Mouse (Mus musculus) thymus, adult 2 months (tissue): ENCODE measurements around the gene Siglech. TPM values are rescaled to one million over a fixed set of nuclear protein-coding genes. Genes with fewer than 3 reads are reported as not detected.

Source experiments
- DNase-seq: peaks from one replicate; pipeline ENCODE4 v3.0.0; 2021
- H3K27ac ChIP-seq: fragments of 200-500 bp; 2 replicates; pipeline ENCODE4 v1.5.1; 2012; ENCODE audit warnings: low read length, control low read depth; ENCODE audit not compliant: control insufficient read depth, insufficient read depth
- H3K27me3 ChIP-seq: fragments of 200-500 bp; 2 replicates; pipeline ENCODE4 v1.6.1; 2012; ENCODE audit warnings: mild to moderate bottlenecking, low read length, moderate library complexity, mixed read lengths; ENCODE audit not compliant: control insufficient read depth, insufficient read depth
- H3K36me3 ChIP-seq: fragments of 200-500 bp; 2 replicates; pipeline ENCODE4 v1.6.1; 2012; ENCODE audit warnings: mild to moderate bottlenecking, low read length, moderate library complexity; ENCODE audit not compliant: control insufficient read depth, insufficient read depth
- H3K4me1 ChIP-seq: fragments of 200-500 bp; replicated peaks from 2 replicates; pipeline ENCODE4 v1.6.1; 2012; ENCODE audit warnings: low read length; ENCODE audit not compliant: control insufficient read depth, insufficient read depth
- H3K4me3 ChIP-seq: fragments of 200-500 bp; 2 replicates; pipeline ENCODE4 v1.5.1; 2012; ENCODE audit warnings: mild to moderate bottlenecking, low read length, control low read depth, moderate library complexity; ENCODE audit not compliant: control insufficient read depth, insufficient read depth
- CTCF ChIP-seq: fragments of 200-500 bp; IDR thresholded peaks from 2 replicates; pipeline ENCODE4 v1.5.1; 2012; ENCODE audit warnings: mild to moderate bottlenecking, control low read depth, low read length, moderate library complexity, borderline replicate concordance; ENCODE audit not compliant: control insufficient read depth, poor library complexity, insufficient read depth; ENCODE audit errors: extremely low read depth
- POLR2A ChIP-seq: fragments of 200-500 bp; IDR thresholded peaks from 2 replicates; pipeline ENCODE4 v1.6.1; 2012; ENCODE audit warnings: mild to moderate bottlenecking, low read length, control low read depth, moderate library complexity; ENCODE audit not compliant: control insufficient read depth, poor library complexity, insufficient read depth; ENCODE audit errors: extremely low read depth
- WGBS: fragments of 180-500 bp; shearing (Covaris S2); methylation state at CpG from one replicate; pipeline ENCODE4 v1.1.7; 2018; 5-methylcytosine and 5-hydroxymethylcytosine counted together
- polyA plus RNA-seq: library from polyadenylated mRNA; depleted of rRNA; stranded (reverse); fragments of >200 nt; gene quantifications from 2 replicates; pipeline ENCODE4 v1.2.3, GENCODE M21; 2012

The Siglech gene
- polyA plus RNA-seq, 1 experiment = 17.5 TPM

GRCm38 (mm10) chr7:55792280-55792679 lies 24.3 kb downstream of the Siglech start:
- Histone ChIP-seq H3K4me1 (peaks cover 2% of the 10 kb centered on the region), H3K27ac (no peak overlapping the region), H3K36me3 (peaks cover 12% of the 10 kb centered on the region; the same call in 1 of the 2 replicates), H3K4me3 (no peak overlapping the region), H3K27me3 (no peaks in the 10 kb centered on the region)
- no peak for TF ChIP-seq CTCF
- TF ChIP-seq POLR2A = no peak
- no peak for DNase-seq
- WGBS = 98% methylated on average over 3 of the region's 3 CpGs

- no peak overlapping the region for H3K27ac ChIP-seq
These were observed 25.4 kb downstream of the Siglech start for GRCm38 (mm10) chr7:55793236-55793951.

GRCm38 (mm10) chr7:55793952-55794603 lies 26.1 kb downstream of the Siglech start, which contains the start of gene Tubgcp5:
Gene Tubgcp5 (plus strand): TSS chr7:55794154.
- under 1% methylated on average over 51 of the region's 51 CpGs for WGBS
- H3K36me3 ChIP-seq = peaks cover 25% of the 10 kb centered on the region; the same call in 1 of the 2 replicates
- no peaks in the 10 kb centered on the region for H3K27me3 ChIP-seq
- DNase-seq = peak; percentile 95
- peak within 1 kb of the TSS; percentile 70 for H3K4me3 ChIP-seq
- H3K27ac ChIP-seq = no peak within 1 kb of the TSS
- H3K4me1 ChIP-seq = peaks cover 2% of the 10 kb centered on the region
- peak; percentile 45; the same call in 1 of the 2 replicates for TF ChIP-seq CTCF
- peak; percentile 82 for TF ChIP-seq POLR2A

More at GRCm38 (mm10) chr7:55793236-55793951, 25.4 kb downstream of the Siglech start:
- peaks cover 20% of the 10 kb centered on the region; the same call in 1 of the 2 replicates for H3K36me3 ChIP-seq
- no peak for DNase-seq
- peaks cover 2% of the 10 kb centered on the region for H3K4me1 ChIP-seq
- H3K4me3 ChIP-seq = peak overlapping the region; percentile 70
- TF ChIP-seq POLR2A (no peak), CTCF (no peak)
- 47% methylated on average over 13 of the region's 13 CpGs for WGBS
- H3K27me3 ChIP-seq = no peaks in the 10 kb centered on the region

- no peak for DNase-seq
- Histone ChIP-seq H3K4me3 (no peak overlapping the region), H3K27me3 (no peaks in the 10 kb centered on the region), H3K27ac (no peak overlapping the region), H3K4me1 (peaks cover 2% of the 10 kb centered on the region), H3K36me3 (peaks cover 66% of the 10 kb centered on the region)
- TF ChIP-seq POLR2A = no peak
- no peak for TF ChIP-seq CTCF
- 58% methylated on average over 3 of the region's 3 CpGs for WGBS
These were observed 32.0 kb downstream of the Siglech start for GRCm38 (mm10) chr7:55799981-55800380.

GRCm38 (mm10) chr7:55809967-55810366 lies 42.0 kb downstream of the Siglech start:
- H3K36me3 ChIP-seq = peaks cover 63% of the 10 kb centered on the region
- no peaks in the 10 kb centered on the region for H3K4me1 ChIP-seq
- H3K27ac ChIP-seq = no peak overlapping the region
- H3K27me3 ChIP-seq = no peaks in the 10 kb centered on the region
- WGBS = 89% methylated on average over 2 of the region's 2 CpGs
- DNase-seq = no peak
- H3K4me3 ChIP-seq = no peak overlapping the region
- TF ChIP-seq CTCF (no peak), POLR2A (no peak)

- 93% methylated on average over 5 of the region's 5 CpGs for WGBS
- Histone ChIP-seq H3K27ac (no peak overlapping the region), H3K4me1 (no peaks in the 10 kb centered on the region), H3K4me3 (no peak overlapping the region), H3K27me3 (no peaks in the 10 kb centered on the region), H3K36me3 (peaks cover 45% of the 10 kb centered on the region)
- TF ChIP-seq POLR2A (no peak), CTCF (no peak)
- no peak for DNase-seq
These were observed 56.5 kb downstream of the Siglech start for GRCm38 (mm10) chr7:55824468-55824867.
